Mouse (Mus musculus) ES-Bruce4 (cell line): ENCODE data around the gene Icam5. TPM values are rescaled to one million over a fixed set of nuclear protein-coding genes. Genes with fewer than 3 reads are reported as not detected.

ENCODE experiments used
- H3K27ac ChIP-seq: 2 replicates; pipeline ENCODE4 v1.5.1; 2012; ENCODE audit warnings: low read length, inconsistent platforms; ENCODE audit not compliant: insufficient read depth
- H3K27me3 ChIP-seq: 2 replicates; pipeline ENCODE4 v1.6.1; 2012; ENCODE audit warnings: mild to moderate bottlenecking, low read length, inconsistent platforms; ENCODE audit not compliant: control insufficient read depth, poor library complexity, insufficient read depth, severe bottlenecking
- H3K36me3 ChIP-seq: 2 replicates; pipeline ENCODE4 v1.6.1; 2012; ENCODE audit warnings: inconsistent platforms, mild to moderate bottlenecking, low read length, moderate library complexity; ENCODE audit not compliant: control insufficient read depth, poor library complexity, insufficient read depth, severe bottlenecking
- H3K4me1 ChIP-seq: one replicate; pipeline ENCODE4 v1.8.1; 2011; ENCODE audit warnings: low read length; ENCODE audit not compliant: control insufficient read depth, insufficient read depth
- H3K4me3 ChIP-seq: 2 replicates; pipeline ENCODE4 v1.5.1; 2011; ENCODE audit warnings: low read depth, mild to moderate bottlenecking, low read length
- H3K9ac ChIP-seq: 2 replicates; pipeline ENCODE4 v1.6.1; 2012; ENCODE audit warnings: low read depth, mild to moderate bottlenecking, inconsistent platforms; ENCODE audit not compliant: poor library complexity, severe bottlenecking
- H3K9me3 ChIP-seq: replicated peaks from 2 replicates; pipeline ENCODE4 v1.6.1; 2012; ENCODE audit warnings: mild to moderate bottlenecking, low read length, inconsistent platforms; ENCODE audit not compliant: control insufficient read depth, poor library complexity, insufficient read depth, severe bottlenecking
- CTCF ChIP-seq: IDR thresholded peaks from one replicate; pipeline ENCODE4 v1.8.1; 2011; ENCODE audit warnings: low read depth, low read length
- EP300 ChIP-seq: IDR thresholded peaks from 2 replicates; pipeline ENCODE4 v1.6.1; 2011; ENCODE audit warnings: low read depth, low read length; ENCODE audit not compliant: insufficient read depth
- POLR2A ChIP-seq: IDR thresholded peaks from one replicate; pipeline ENCODE4 v1.8.1; 2011; ENCODE audit warnings: low read length; ENCODE audit not compliant: insufficient read depth
- polyA plus RNA-seq: library from polyadenylated mRNA; stranded (reverse); fragments of >200 nt; gene quantifications from 2 replicates; pipeline ENCODE4 v1.2.4, GENCODE M21; 2011; ENCODE audit warnings: low read depth; ENCODE audit not compliant: missing spikeins, insufficient read depth, insufficient read length

Icam5 gene
- polyA plus RNA-seq, 1 experiment: 0.94 TPM

DNA sequence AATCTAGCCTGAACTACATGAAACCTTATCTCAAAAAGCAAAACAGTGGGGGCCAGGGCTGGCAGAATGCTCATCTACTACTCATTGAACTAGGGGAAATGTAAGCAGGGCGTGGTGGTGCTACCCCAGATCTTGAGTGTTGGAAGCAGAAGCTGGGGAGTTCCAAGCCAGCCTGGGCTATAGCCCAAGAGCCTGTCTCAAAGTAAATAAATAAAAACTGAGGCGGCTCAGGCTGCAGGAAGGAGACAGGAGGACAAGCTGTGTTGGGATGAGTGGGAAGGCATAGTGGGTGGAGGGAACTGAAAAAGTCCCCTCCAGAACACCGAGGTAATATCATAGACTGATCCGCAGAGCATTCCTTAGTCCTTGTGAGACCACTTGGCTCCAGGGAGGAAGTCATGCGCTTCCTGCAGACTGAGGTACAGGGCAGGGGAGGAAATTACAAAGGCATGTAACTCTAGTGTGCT is 20.0 kb upstream of the Icam5 start:
- no peak overlapping the region for H3K4me3 ChIP-seq
- no peaks in the 10 kb centered on the region for H3K4me1 ChIP-seq
- H3K36me3 ChIP-seq: peaks cover 12% of the 10 kb centered on the region
- H3K27ac ChIP-seq: no peak overlapping the region
- H3K27me3 ChIP-seq: no peaks in the 10 kb centered on the region
- no peak for TF ChIP-seq EP300
- no peaks in the 10 kb centered on the region for H3K9me3 ChIP-seq
- H3K9ac ChIP-seq: no peak overlapping the region

DNA sequence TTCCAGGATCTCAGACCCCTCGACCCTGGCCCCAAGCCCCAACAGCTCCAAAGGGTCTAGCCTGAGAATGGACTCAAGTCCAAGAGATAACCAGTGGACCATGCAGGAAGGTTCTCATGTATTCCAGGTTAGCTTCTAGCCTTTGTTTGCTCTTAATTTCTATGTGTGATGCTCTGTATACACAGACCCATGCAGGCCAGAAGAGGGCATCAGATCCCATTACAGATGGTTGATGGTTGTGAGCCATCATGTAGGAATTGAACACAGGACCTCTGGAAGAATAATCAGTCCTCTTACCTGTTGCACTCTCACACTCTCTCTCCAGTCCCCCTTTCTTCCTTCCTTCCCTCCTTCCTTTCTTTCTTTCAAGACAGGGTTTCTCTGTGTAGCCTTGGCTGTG is 19.5 kb upstream of the Icam5 start:
- no peak overlapping the region for H3K27ac ChIP-seq
- no peaks in the 10 kb centered on the region for H3K9me3 ChIP-seq
- H3K4me1 ChIP-seq: no peaks in the 10 kb centered on the region
- no peak overlapping the region for H3K4me3 ChIP-seq
- no peaks in the 10 kb centered on the region for H3K27me3 ChIP-seq
- no peak overlapping the region for H3K9ac ChIP-seq
- no peak for TF ChIP-seq CTCF
- peaks cover 8% of the 10 kb centered on the region for H3K36me3 ChIP-seq

DNA sequence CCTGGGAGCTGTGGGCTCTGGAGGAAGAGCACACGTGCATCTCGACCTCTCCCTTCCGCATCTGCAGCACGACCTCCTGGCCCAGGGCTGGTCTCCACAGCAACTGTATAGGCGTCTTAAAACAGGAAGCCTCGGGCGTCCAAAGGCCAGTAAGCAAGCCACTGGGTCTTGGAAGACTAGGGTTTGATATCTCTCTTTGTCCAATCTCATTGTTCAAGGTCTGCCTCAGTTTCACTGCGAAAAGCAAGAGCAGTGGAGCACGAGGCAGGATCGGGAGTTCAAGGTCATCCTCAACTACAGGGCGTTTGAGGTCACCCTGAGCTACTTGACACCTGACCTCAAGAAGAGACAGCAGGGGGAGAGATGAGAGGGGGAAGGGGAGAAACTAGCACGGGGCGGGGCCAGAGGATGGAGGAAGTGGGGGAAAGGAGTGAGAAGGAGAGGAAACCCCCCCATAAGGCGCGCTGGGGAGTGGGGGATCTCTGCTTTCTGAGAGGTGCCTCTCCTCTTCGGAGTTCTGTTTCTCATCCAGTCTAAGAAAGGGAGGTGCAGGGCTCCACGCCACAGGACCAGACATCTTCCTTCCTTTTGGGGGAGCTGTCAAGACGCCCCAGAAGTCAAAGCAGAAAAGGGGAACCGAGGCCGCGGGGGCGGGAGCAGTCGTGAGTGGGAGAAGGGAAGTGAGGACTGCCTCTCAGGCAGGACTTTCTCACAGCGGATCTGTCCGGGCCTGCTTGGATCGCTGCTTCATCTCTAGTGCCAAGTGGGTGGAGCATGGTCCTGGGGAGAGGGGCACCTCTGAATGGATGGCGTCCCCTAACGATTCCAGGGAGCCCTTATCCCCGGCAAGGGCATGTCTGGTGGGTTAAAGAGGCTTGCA is 16.9 kb upstream of the Icam5 start:
- no peak for TF ChIP-seq POLR2A
- TF ChIP-seq EP300: peak; percentile 91; the same call in 1 of the 2 replicates
- H3K4me1 ChIP-seq: peaks cover 3% of the 10 kb centered on the region
- H3K9ac ChIP-seq: peak overlapping the region; percentile 31
- peaks cover 7% of the 10 kb centered on the region; the same call in 1 of the 2 replicates for H3K36me3 ChIP-seq
- H3K9me3 ChIP-seq: no peaks in the 10 kb centered on the region
- peak overlapping the region; percentile 83 for H3K4me3 ChIP-seq
- no peak overlapping the region for H3K27ac ChIP-seq
- no peaks in the 10 kb centered on the region for H3K27me3 ChIP-seq

DNA sequence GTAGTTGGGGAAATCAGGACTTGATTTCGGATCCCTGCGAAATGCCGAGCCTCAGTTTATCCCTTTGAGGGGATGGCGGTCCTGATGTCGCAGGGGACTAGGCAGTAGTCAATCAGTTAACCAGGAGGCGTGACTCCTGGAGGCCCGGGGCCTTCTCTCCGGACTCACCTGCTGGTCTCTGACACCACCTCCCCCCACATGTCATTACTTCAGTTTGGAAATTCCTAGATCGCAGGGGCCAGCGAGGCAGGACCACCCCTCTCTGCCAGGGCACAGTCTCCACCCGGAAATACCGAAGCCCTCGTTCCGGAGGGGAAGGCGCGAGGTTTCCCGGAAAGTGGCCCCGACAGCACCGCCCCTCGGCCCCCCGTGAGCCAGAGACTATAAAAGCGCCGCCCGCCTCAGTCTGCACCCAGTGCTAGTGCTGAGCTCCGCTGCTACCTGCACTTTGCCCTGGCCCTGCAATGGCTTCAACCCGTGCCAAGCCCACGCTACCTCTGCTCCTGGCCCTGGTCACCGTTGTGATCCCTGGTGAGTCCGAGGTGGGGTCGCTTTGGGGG is 16.2 kb upstream of the Icam5 start, which contains the start of gene Icam1:
TSS of gene Icam1 (plus strand) at position 415 of the 560 bp plus-strand sequence.
- H3K27me3 ChIP-seq: no peaks in the 10 kb centered on the region
- peak within 1 kb of the TSS; percentile 83 for H3K4me3 ChIP-seq
- TF ChIP-seq CTCF (no peak), EP300 (0 out of 2 replicates have a peak, but pooled peaks have one; percentile 51), POLR2A (peak; percentile 96)
- H3K9ac ChIP-seq: peak within 1 kb of the TSS; percentile 31
- H3K27ac ChIP-seq: no peak within 1 kb of the TSS
- no peaks in the 10 kb centered on the region for H3K9me3 ChIP-seq
- peaks cover 3% of the 10 kb centered on the region for H3K4me1 ChIP-seq
- H3K36me3 ChIP-seq: peaks cover 9% of the 10 kb centered on the region; the same call in 1 of the 2 replicates

DNA sequence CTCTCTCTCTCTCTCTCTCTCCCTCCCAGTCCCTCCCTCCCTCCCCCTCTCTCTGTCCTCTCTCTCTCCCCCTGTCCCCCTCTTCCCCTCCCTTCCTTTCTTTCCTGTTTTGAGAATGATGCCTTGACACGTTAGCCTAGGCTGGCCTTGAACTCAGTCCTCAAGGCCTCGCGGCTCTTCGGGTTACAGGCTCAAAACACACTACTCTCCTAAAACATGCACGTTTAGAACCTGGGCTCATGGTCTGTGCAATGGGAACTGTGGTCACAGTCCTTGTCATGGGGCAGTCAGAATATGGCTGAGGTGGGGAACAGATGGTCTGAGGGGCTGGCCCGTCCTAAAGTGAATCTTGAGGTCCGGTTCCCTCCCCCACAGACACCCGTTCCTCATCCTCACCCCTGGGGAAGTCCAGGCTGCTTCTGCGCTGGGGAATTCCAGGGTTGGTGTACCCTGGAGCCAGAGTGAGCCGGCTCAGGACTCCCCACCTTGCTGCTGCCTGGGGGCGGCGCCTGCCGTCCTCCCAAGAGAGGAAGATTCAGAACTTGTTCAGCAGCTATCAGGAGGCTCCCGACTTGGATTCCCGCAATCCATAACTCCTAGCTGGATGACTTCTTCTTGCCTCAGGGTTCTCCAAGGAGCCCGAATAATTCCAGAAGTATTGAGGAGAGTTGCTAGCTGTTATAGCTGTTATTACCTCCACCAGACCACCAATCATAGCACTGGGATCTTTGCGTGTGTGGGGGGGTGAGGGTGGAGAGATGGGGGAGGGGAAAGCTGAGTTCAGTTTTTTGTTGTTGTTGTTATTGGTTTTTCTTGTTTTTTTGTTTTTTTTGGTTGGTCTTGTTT is 15.3 kb upstream of the Icam5 start:
- peaks cover 3% of the 10 kb centered on the region for H3K4me1 ChIP-seq
- H3K9ac ChIP-seq: peak overlapping the region; percentile 31
- no peaks in the 10 kb centered on the region for H3K27me3 ChIP-seq
- H3K27ac ChIP-seq: no peak overlapping the region
- peaks cover 16% of the 10 kb centered on the region for H3K36me3 ChIP-seq
- H3K4me3 ChIP-seq: peak overlapping the region; percentile 83
- no peaks in the 10 kb centered on the region for H3K9me3 ChIP-seq
- no peak for TF ChIP-seq POLR2A
- no peak for TF ChIP-seq CTCF
- peak; percentile 46; the same call in 1 of the 2 replicates for TF ChIP-seq EP300
